Mouse (Mus musculus) brain, embryonic 14.5 days (tissue): ENCODE results near the gene Mtss1l.

Experiments
- CTCF ChIP-seq: fragments of 200-500 bp; IDR thresholded peaks from 2 replicates; pipeline ENCODE4 v1.5.1; 2012; ENCODE audit warnings: inconsistent platforms, mild to moderate bottlenecking, moderate library complexity, borderline replicate concordance; ENCODE audit not compliant: insufficient read depth, insufficient read length; ENCODE audit errors: extremely low read depth
- POLR2A ChIP-seq: fragments of 200-500 bp; IDR thresholded peaks from 2 replicates; pipeline ENCODE4 v1.6.1; 2012; ENCODE audit warnings: mild to moderate bottlenecking, inconsistent platforms, borderline replicate concordance; ENCODE audit not compliant: poor library complexity, insufficient read depth, insufficient read length, severe bottlenecking; ENCODE audit errors: extremely low read depth

DNA sequence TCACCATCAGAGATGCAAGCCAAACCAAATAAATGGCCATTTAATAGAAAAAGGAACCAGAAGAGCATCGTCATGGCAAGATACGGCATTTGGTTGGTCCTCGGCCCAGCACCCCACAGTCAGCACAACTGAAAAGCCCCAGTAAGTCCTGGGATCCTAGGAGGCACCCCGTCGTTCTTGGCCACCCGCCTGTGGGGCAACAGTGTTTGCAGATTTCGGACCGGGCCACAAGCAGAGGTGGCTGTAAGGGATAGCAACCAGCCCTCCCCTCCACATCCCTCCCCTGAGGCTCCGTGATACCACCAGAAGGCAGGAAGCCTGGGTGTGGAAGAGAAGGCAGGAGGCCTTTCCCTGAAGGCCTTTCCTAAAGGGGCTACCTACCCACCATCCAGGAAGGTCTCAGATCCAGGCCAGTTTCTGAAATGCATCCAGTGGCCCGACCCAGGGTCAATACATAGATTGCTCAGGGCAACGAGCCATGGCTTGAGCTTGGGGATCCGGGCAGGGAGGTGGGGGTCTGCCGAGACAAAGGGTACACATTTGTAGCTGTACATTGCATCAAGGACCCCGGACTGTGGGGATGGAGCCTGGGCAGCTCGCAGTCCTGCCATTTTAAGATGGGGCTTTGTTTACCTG lies 20.7 kb downstream of the Mtss1l start:
- TF ChIP-seq CTCF (no peak), POLR2A (no peak)
